Mouse (Mus musculus): ENCODE data around the gene Rad51b. TPM values are rescaled to one million over a fixed set of nuclear protein-coding genes. Genes with fewer than 3 reads are reported as not detected.

The Rad51b gene
- polyA plus RNA-seq, 1 experiment from 2014 or later = 8.0 TPM

GRCm38 (mm10) chr12:79761217-79761616 is 464.1 kb downstream of the Rad51b start:
- H3K36me3 ChIP-seq (ENCODE audit: insufficient read depth) = no peaks in the 10 kb centered on the region
- no peaks in the 10 kb centered on the region for H3K9me3 ChIP-seq (ENCODE audit: low read depth, low read length)
- no peaks in the 10 kb centered on the region for H3K27me3 ChIP-seq (ENCODE audit: insufficient read depth, low read length)
- DNase-seq (peak; percentile 74), ATAC-seq (ENCODE audit: insufficient read depth) (peak; percentile 74)
- WGBS = 52% methylated on average over 2 of the region's 2 CpGs
- TF ChIP-seq CTCF (IDR thresholded peaks at IDR 0.05; ENCODE audit: low read depth) = no peak
- no peak overlapping the region for H3K9ac ChIP-seq
- no peak overlapping the region for H3K4me2 ChIP-seq
- no peak overlapping the region for H3K4me3 ChIP-seq (ENCODE audit: low read depth, low read length)
- peaks cover 43% of the 10 kb centered on the region for H3K4me1 ChIP-seq (ENCODE audit: insufficient read depth)
- peak overlapping the region; percentile 89; the same call in 1 of the 2 replicates for H3K27ac ChIP-seq (ENCODE audit: low read depth)

- no peak for TF ChIP-seq CTCF (IDR thresholded peaks at IDR 0.05; ENCODE audit: low read depth)
- Histone ChIP-seq H3K4me1 (ENCODE audit: insufficient read depth) (peaks cover 35% of the 10 kb centered on the region), H3K9ac (no peak overlapping the region), H3K27ac (ENCODE audit: low read depth) (peak overlapping the region; percentile 89; the same call in 1 of the 2 replicates), H3K9me3 (ENCODE audit: low read depth, low read length) (no peaks in the 10 kb centered on the region), H3K4me2 (no peak overlapping the region), H3K27me3 (ENCODE audit: insufficient read depth, low read length) (no peaks in the 10 kb centered on the region), H3K4me3 (ENCODE audit: low read depth, low read length) (no peak overlapping the region), H3K36me3 (ENCODE audit: insufficient read depth) (no peaks in the 10 kb centered on the region)
- ATAC-seq (ENCODE audit: insufficient read depth) (no peak), DNase-seq (no peak)
- 52% methylated on average over 2 of the region's 2 CpGs for WGBS
Observed at GRCm38 (mm10) chr12:79762087-79762486, 465.0 kb downstream of the Rad51b start.

GRCm38 (mm10) chr12:79762570-79763275 is 465.6 kb downstream of the Rad51b start:
- Histone ChIP-seq H3K4me3 (ENCODE audit: low read depth, low read length) (no peak overlapping the region), H3K4me1 (ENCODE audit: insufficient read depth) (peaks cover 30% of the 10 kb centered on the region), H3K27me3 (ENCODE audit: insufficient read depth, low read length) (no peaks in the 10 kb centered on the region), H3K4me2 (no peak overlapping the region), H3K27ac (ENCODE audit: low read depth) (peak overlapping the region; percentile 89; the same call in 1 of the 2 replicates), H3K9me3 (ENCODE audit: low read depth, low read length) (no peaks in the 10 kb centered on the region), H3K36me3 (ENCODE audit: insufficient read depth) (no peaks in the 10 kb centered on the region), H3K9ac (no peak overlapping the region)
- no peak for TF ChIP-seq CTCF (IDR thresholded peaks at IDR 0.05; ENCODE audit: low read depth)
- 38% methylated on average over 7 of the region's 7 CpGs for WGBS
- no peak for ATAC-seq (ENCODE audit: insufficient read depth)
- DNase-seq = no peak

- WGBS = 70% methylated on average over 6 of the region's 6 CpGs
- TF ChIP-seq CTCF (IDR thresholded peaks at IDR 0.05; ENCODE audit: low read depth) = no peak
- no peaks in the 10 kb centered on the region for H3K9me3 ChIP-seq (ENCODE audit: low read depth, low read length)
- H3K36me3 ChIP-seq (ENCODE audit: insufficient read depth) = no peaks in the 10 kb centered on the region
- H3K27ac ChIP-seq (ENCODE audit: low read depth) = no peak overlapping the region
- no peak for DNase-seq
- no peak overlapping the region for H3K4me3 ChIP-seq (ENCODE audit: low read depth, low read length)
- H3K9ac ChIP-seq = no peak overlapping the region
- no peaks in the 10 kb centered on the region for H3K27me3 ChIP-seq (ENCODE audit: insufficient read depth, low read length)
- ATAC-seq (ENCODE audit: insufficient read depth) = no peak
- H3K4me1 ChIP-seq (ENCODE audit: insufficient read depth) = peaks cover 11% of the 10 kb centered on the region
- no peak overlapping the region for H3K4me2 ChIP-seq
Observed at GRCm38 (mm10) chr12:79766116-79766515, 469.0 kb downstream of the Rad51b start.

- ATAC-seq (ENCODE audit: insufficient read depth) (no peak), DNase-seq (no peak)
- Histone ChIP-seq H3K36me3 (ENCODE audit: insufficient read depth) (no peaks in the 10 kb centered on the region), H3K4me2 (no peak overlapping the region), H3K9me3 (ENCODE audit: low read depth, low read length) (no peaks in the 10 kb centered on the region), H3K27me3 (ENCODE audit: insufficient read depth, low read length) (no peaks in the 10 kb centered on the region), H3K4me1 (ENCODE audit: insufficient read depth) (no peaks in the 10 kb centered on the region), H3K4me3 (ENCODE audit: low read depth, low read length) (no peak overlapping the region), H3K27ac (ENCODE audit: low read depth) (no peak overlapping the region), H3K9ac (no peak overlapping the region)
- 57% methylated on average over 7 of the region's 7 CpGs for WGBS
- TF ChIP-seq CTCF (IDR thresholded peaks at IDR 0.05; ENCODE audit: low read depth) = no peak
Observed at GRCm38 (mm10) chr12:79768741-79769322, 471.8 kb downstream of the Rad51b start.

- H3K4me3 ChIP-seq (ENCODE audit: low read depth, low read length) = no peak overlapping the region
- no peak overlapping the region for H3K27ac ChIP-seq (ENCODE audit: low read depth)
- ATAC-seq (ENCODE audit: insufficient read depth) = no peak
- no peak overlapping the region for H3K9ac ChIP-seq
- no peaks in the 10 kb centered on the region for H3K27me3 ChIP-seq (ENCODE audit: insufficient read depth, low read length)
- TF ChIP-seq CTCF (IDR thresholded peaks at IDR 0.05; ENCODE audit: low read depth) = no peak
- H3K4me1 ChIP-seq (ENCODE audit: insufficient read depth) = 0 out of 2 replicates have a peak, but pooled peaks cover 2% of the 10 kb centered on the region
- no peaks in the 10 kb centered on the region for H3K36me3 ChIP-seq (ENCODE audit: insufficient read depth)
- 84% methylated on average over 9 of the region's 9 CpGs for WGBS
- H3K4me2 ChIP-seq = no peak overlapping the region
- no peak for DNase-seq
- H3K9me3 ChIP-seq (ENCODE audit: low read depth, low read length) = no peaks in the 10 kb centered on the region
Observed at GRCm38 (mm10) chr12:79769763-79770162, 472.7 kb downstream of the Rad51b start.

GRCm38 (mm10) chr12:79771194-79771593 is 474.1 kb downstream of the Rad51b start:
- H3K4me2 ChIP-seq = no peak overlapping the region
- H3K9me3 ChIP-seq (ENCODE audit: low read depth, low read length) = no peaks in the 10 kb centered on the region
- H3K27me3 ChIP-seq (ENCODE audit: insufficient read depth, low read length) = no peaks in the 10 kb centered on the region
- no peak overlapping the region for H3K4me3 ChIP-seq (ENCODE audit: low read depth, low read length)
- H3K36me3 ChIP-seq (ENCODE audit: insufficient read depth) = no peaks in the 10 kb centered on the region
- ATAC-seq (ENCODE audit: insufficient read depth) (no peak), DNase-seq (no peak)
- no peak for TF ChIP-seq CTCF (IDR thresholded peaks at IDR 0.05; ENCODE audit: low read depth)
- H3K9ac ChIP-seq = no peak overlapping the region
- 96% methylated on average over 4 of the region's 4 CpGs for WGBS
- H3K27ac ChIP-seq (ENCODE audit: low read depth) = no peak overlapping the region
- H3K4me1 ChIP-seq (ENCODE audit: insufficient read depth) = 0 out of 2 replicates have a peak, but pooled peaks cover 2% of the 10 kb centered on the region

Measured in lung, embryonic 14.5 days (tissue).